Mouse (Mus musculus): ENCODE measurements around the gene Rnf144a. TPM values are rescaled to one million over a fixed set of nuclear protein-coding genes. Genes with fewer than 3 reads are reported as not detected.

The Rnf144a gene
- polyA plus RNA-seq, 1 experiment from 2014 or later = 20.1 TPM

GRCm38 (mm10) chr12:26339181-26339580 is 75.9 kb downstream of the Rnf144a start:
- WGBS = 94% methylated on average over 8 of the region's 8 CpGs
- Histone ChIP-seq H3K9me3 (no peaks in the 10 kb centered on the region), H3K4me1 (replicated peaks) (no peaks in the 10 kb centered on the region), H3K9ac (no peak overlapping the region), H3K27me3 (replicated peaks) (no peaks in the 10 kb centered on the region), H3K4me3 (replicated peaks) (no peak overlapping the region), H3K36me3 (no peaks in the 10 kb centered on the region), H3K4me2 (replicated peaks) (no peak overlapping the region), H3K27ac (no peak overlapping the region)
- no peak for ATAC-seq

- H3K36me3 ChIP-seq = no peaks in the 10 kb centered on the region
- ATAC-seq = no peak
- no peak overlapping the region for H3K4me2 ChIP-seq (replicated peaks)
- H3K27ac ChIP-seq = no peak overlapping the region
- no peak overlapping the region for H3K4me3 ChIP-seq (replicated peaks)
- no peaks in the 10 kb centered on the region for H3K4me1 ChIP-seq (replicated peaks)
- H3K9ac ChIP-seq = no peak overlapping the region
- WGBS = 93% methylated on average over 1 of the region's 1 CpGs
- no peaks in the 10 kb centered on the region for H3K27me3 ChIP-seq (replicated peaks)
- no peaks in the 10 kb centered on the region for H3K9me3 ChIP-seq
Measured at GRCm38 (mm10) chr12:26333678-26334077, 81.4 kb downstream of the Rnf144a start.

- Histone ChIP-seq H3K4me1 (replicated peaks) (no peaks in the 10 kb centered on the region), H3K27ac (no peak overlapping the region), H3K9me3 (no peaks in the 10 kb centered on the region), H3K9ac (no peak overlapping the region), H3K4me3 (replicated peaks) (no peak overlapping the region), H3K27me3 (replicated peaks) (no peaks in the 10 kb centered on the region), H3K36me3 (no peaks in the 10 kb centered on the region), H3K4me2 (replicated peaks) (no peak overlapping the region)
- no peak for ATAC-seq
- 67% methylated on average over 3 of the region's 3 CpGs for WGBS
Measured at GRCm38 (mm10) chr12:26331048-26331447, 84.0 kb downstream of the Rnf144a start.

GRCm38 (mm10) chr12:26329756-26330155 is 85.3 kb downstream of the Rnf144a start:
- WGBS = 72% methylated on average over 5 of the region's 5 CpGs
- Histone ChIP-seq H3K36me3 (no peaks in the 10 kb centered on the region), H3K4me1 (replicated peaks) (no peaks in the 10 kb centered on the region), H3K4me3 (replicated peaks) (no peak overlapping the region), H3K27ac (no peak overlapping the region), H3K9ac (no peak overlapping the region), H3K27me3 (replicated peaks) (no peaks in the 10 kb centered on the region), H3K4me2 (replicated peaks) (no peak overlapping the region), H3K9me3 (no peaks in the 10 kb centered on the region)
- ATAC-seq = no peak

- 80% methylated on average over 6 of the region's 6 CpGs for WGBS
- Histone ChIP-seq H3K9ac (no peak overlapping the region), H3K9me3 (no peaks in the 10 kb centered on the region), H3K4me1 (replicated peaks) (no peaks in the 10 kb centered on the region), H3K27me3 (replicated peaks) (no peaks in the 10 kb centered on the region), H3K4me2 (replicated peaks) (no peak overlapping the region), H3K4me3 (replicated peaks) (no peak overlapping the region), H3K36me3 (no peaks in the 10 kb centered on the region), H3K27ac (no peak overlapping the region)
- ATAC-seq = no peak
Measured at GRCm38 (mm10) chr12:26329031-26329675, 85.9 kb downstream of the Rnf144a start.

GRCm38 (mm10) chr12:26323783-26324364 is 91.2 kb downstream of the Rnf144a start:
- no peak for ATAC-seq

GRCm38 (mm10) chr12:26316261-26316660 is 98.8 kb downstream of the Rnf144a start:
- no peak for ATAC-seq
- 78% methylated on average over 3 of the region's 3 CpGs for WGBS
- 0 out of 2 replicates have a peak, but pooled peaks cover 7% of the 10 kb centered on the region for H3K36me3 ChIP-seq
- H3K27ac ChIP-seq = no peak overlapping the region
- H3K4me2 ChIP-seq (replicated peaks) = no peak overlapping the region
- H3K4me1 ChIP-seq (replicated peaks) = no peaks in the 10 kb centered on the region
- H3K27me3 ChIP-seq (replicated peaks) = no peaks in the 10 kb centered on the region
- no peak overlapping the region for H3K4me3 ChIP-seq (replicated peaks)
- H3K9ac ChIP-seq = no peak overlapping the region
- no peaks in the 10 kb centered on the region for H3K9me3 ChIP-seq

More at GRCm38 (mm10) chr12:26323783-26324364, 91.2 kb downstream of the Rnf144a start:
- Histone ChIP-seq H3K27ac (no peak overlapping the region), H3K4me2 (replicated peaks) (no peak overlapping the region), H3K36me3 (no peaks in the 10 kb centered on the region; the same call in 1 of the 2 replicates), H3K4me3 (replicated peaks) (no peak overlapping the region), H3K4me1 (replicated peaks) (no peaks in the 10 kb centered on the region), H3K9ac (no peak overlapping the region), H3K27me3 (replicated peaks) (no peaks in the 10 kb centered on the region), H3K9me3 (no peaks in the 10 kb centered on the region)
- 84% methylated on average over 5 of the region's 5 CpGs for WGBS

- no peak overlapping the region for H3K27ac ChIP-seq
Measured at GRCm38 (mm10) chr12:26314959-26315358, 100.1 kb downstream of the Rnf144a start.

GRCm38 (mm10) chr12:26311548-26311947 is 103.5 kb downstream of the Rnf144a start:
- Histone ChIP-seq H3K9me3 (no peaks in the 10 kb centered on the region), H3K9ac (no peak overlapping the region), H3K4me1 (replicated peaks) (no peaks in the 10 kb centered on the region), H3K36me3 (0 out of 2 replicates have a peak, but pooled peaks cover 7% of the 10 kb centered on the region), H3K4me2 (replicated peaks) (no peak overlapping the region), H3K27ac (no peak overlapping the region), H3K27me3 (replicated peaks) (no peaks in the 10 kb centered on the region), H3K4me3 (replicated peaks) (no peak overlapping the region)
- 0 out of 2 replicates have a peak, but pooled peaks have one; percentile 34 for ATAC-seq

More at GRCm38 (mm10) chr12:26314959-26315358, 100.1 kb downstream of the Rnf144a start:
- H3K27me3 ChIP-seq (replicated peaks) = no peaks in the 10 kb centered on the region
- H3K4me2 ChIP-seq (replicated peaks) = no peak overlapping the region
- H3K4me3 ChIP-seq (replicated peaks) = no peak overlapping the region
- no peaks in the 10 kb centered on the region for H3K4me1 ChIP-seq (replicated peaks)
- no peaks in the 10 kb centered on the region for H3K9me3 ChIP-seq
- 0 out of 2 replicates have a peak, but pooled peaks cover 7% of the 10 kb centered on the region for H3K36me3 ChIP-seq
- ATAC-seq = no peak
- 40% methylated on average over 5 of the region's 5 CpGs for WGBS
- no peak overlapping the region for H3K9ac ChIP-seq

- no peaks in the 10 kb centered on the region for H3K9me3 ChIP-seq
- no peak overlapping the region for H3K9ac ChIP-seq
- H3K27me3 ChIP-seq (replicated peaks) = no peaks in the 10 kb centered on the region
- no peak overlapping the region for H3K27ac ChIP-seq
- no peaks in the 10 kb centered on the region for H3K4me1 ChIP-seq (replicated peaks)
- 83% methylated on average over 11 of the region's 11 CpGs for WGBS
- ATAC-seq = no peak
- H3K4me3 ChIP-seq (replicated peaks) = no peak overlapping the region
- no peak overlapping the region for H3K4me2 ChIP-seq (replicated peaks)
- H3K36me3 ChIP-seq = 0 out of 2 replicates have a peak, but pooled peaks cover 7% of the 10 kb centered on the region
Measured at GRCm38 (mm10) chr12:26310247-26310646, 104.8 kb downstream of the Rnf144a start.

- H3K9ac ChIP-seq = no peak overlapping the region
- no peaks in the 10 kb centered on the region for H3K36me3 ChIP-seq
- H3K4me2 ChIP-seq (replicated peaks) = no peak overlapping the region
- no peaks in the 10 kb centered on the region for H3K4me1 ChIP-seq (replicated peaks)
- H3K27ac ChIP-seq = no peak overlapping the region
- no peaks in the 10 kb centered on the region for H3K9me3 ChIP-seq
- no peak for ATAC-seq
- H3K27me3 ChIP-seq (replicated peaks) = no peaks in the 10 kb centered on the region
- 76% methylated on average over 5 of the region's 5 CpGs for WGBS
- no peak overlapping the region for H3K4me3 ChIP-seq (replicated peaks)
Measured at GRCm38 (mm10) chr12:26302886-26303285, 112.2 kb downstream of the Rnf144a start.

- H3K4me3 ChIP-seq (replicated peaks) = no peak overlapping the region
- WGBS = 69% methylated on average over 7 of the region's 7 CpGs
- no peaks in the 10 kb centered on the region for H3K36me3 ChIP-seq
- ATAC-seq = no peak
- H3K4me2 ChIP-seq (replicated peaks) = no peak overlapping the region
- no peak overlapping the region for H3K9ac ChIP-seq
- no peaks in the 10 kb centered on the region for H3K27me3 ChIP-seq (replicated peaks)
- no peak overlapping the region for H3K27ac ChIP-seq
- H3K9me3 ChIP-seq = no peaks in the 10 kb centered on the region
- H3K4me1 ChIP-seq (replicated peaks) = no peaks in the 10 kb centered on the region
Measured at GRCm38 (mm10) chr12:26299515-26300090, 115.5 kb downstream of the Rnf144a start.

Measured in intestine, embryonic 15.5 days (tissue).